Mouse (Mus musculus) limb, embryonic 15.5 days (tissue): ENCODE measurements at regions not wholly inside any gene's neighbourhood (a gene's known extent, or its start where the extent isn't known, plus 50 kb on each side); places are given as distances from the start of the nearest gene placed in this dataset.

ENCODE experiments used
- ATAC-seq: fragments of 200-750 bp; cut with Nextera tagmentation; 2 replicates; pipeline ENCODE4 v1.8.0; 2017; ENCODE audit warnings: low read depth, moderate TSS enrichment; ENCODE audit not compliant: insufficient number of reproducible peaks, low FRiP score, low TSS enrichment
- H3K27ac ChIP-seq: fragments of 300-500 bp; sonication (generic); 2 replicates; pipeline ENCODE4 v1.5.1; 2015; ENCODE audit warnings: moderate library complexity, mild to moderate bottlenecking, inconsistent platforms
- H3K27me3 ChIP-seq: fragments of 300-500 bp; sonication (generic); 2 replicates; pipeline ENCODE4 v1.6.1; 2015; ENCODE audit warnings: inconsistent platforms
- H3K36me3 ChIP-seq: fragments of 300-500 bp; sonication (generic); 2 replicates; pipeline ENCODE4 v1.6.1; 2015; ENCODE audit warnings: inconsistent platforms
- H3K4me1 ChIP-seq: fragments of 300-500 bp; sonication (generic); 2 replicates; pipeline ENCODE4 v1.6.1; 2015; ENCODE audit warnings: inconsistent platforms
- H3K4me2 ChIP-seq: fragments of 300-500 bp; sonication (generic); 2 replicates; pipeline ENCODE4 v1.6.1; 2015; ENCODE audit warnings: mild to moderate bottlenecking, inconsistent platforms
- H3K4me3 ChIP-seq: fragments of 300-500 bp; sonication (generic); 2 replicates; pipeline ENCODE4 v1.5.1; 2015; ENCODE audit warnings: mild to moderate bottlenecking, inconsistent platforms
- H3K9ac ChIP-seq: fragments of 300-500 bp; sonication (generic); 2 replicates; pipeline ENCODE4 v1.6.1; 2015; ENCODE audit warnings: inconsistent platforms
- H3K9me3 ChIP-seq: fragments of 300-500 bp; sonication (generic); 2 replicates; pipeline ENCODE4 v1.6.1; 2016; ENCODE audit warnings: inconsistent platforms
- WGBS: fragments of 180-500 bp; shearing (Covaris S2); methylation state at CpG from one replicate; pipeline ENCODE4 v1.1.7; 2015; 5-methylcytosine and 5-hydroxymethylcytosine counted together

GRCm38 (mm10) chr6:31171831-31172569 is 213.1 kb upstream of the Klf14 start:
- 77% methylated on average over 10 of the region's 10 CpGs for WGBS
- no peak overlapping the region for H3K27ac ChIP-seq
- H3K27me3 ChIP-seq = no peaks in the 10 kb centered on the region
- no peak overlapping the region for H3K4me2 ChIP-seq
- 0 out of 2 replicates have a peak, but pooled peaks cover 2% of the 10 kb centered on the region for H3K4me1 ChIP-seq
- H3K36me3 ChIP-seq = no peaks in the 10 kb centered on the region
- no peaks in the 10 kb centered on the region for H3K9me3 ChIP-seq
- ATAC-seq = no peak
- H3K9ac ChIP-seq = no peak overlapping the region
- no peak overlapping the region for H3K4me3 ChIP-seq

GRCm38 (mm10) chr6:31175769-31176168 is 216.9 kb upstream of the Klf14 start:
- H3K36me3 ChIP-seq = no peaks in the 10 kb centered on the region
- 61% methylated on average over 6 of the region's 6 CpGs for WGBS
- H3K4me3 ChIP-seq = no peak overlapping the region
- H3K4me2 ChIP-seq = no peak overlapping the region
- H3K9me3 ChIP-seq = no peaks in the 10 kb centered on the region
- H3K27ac ChIP-seq = no peak overlapping the region
- no peak overlapping the region for H3K9ac ChIP-seq
- 0 out of 2 replicates have a peak, but pooled peaks cover 2% of the 10 kb centered on the region for H3K4me1 ChIP-seq
- ATAC-seq = no peak
- 0 out of 2 replicates have a peak, but pooled peaks cover 3% of the 10 kb centered on the region for H3K27me3 ChIP-seq

- no peak overlapping the region for H3K27ac ChIP-seq
- H3K4me2 ChIP-seq = no peak overlapping the region
- 56% methylated on average over 8 of the region's 8 CpGs for WGBS
- H3K27me3 ChIP-seq = 0 out of 2 replicates have a peak, but pooled peaks cover 3% of the 10 kb centered on the region
- no peaks in the 10 kb centered on the region for H3K9me3 ChIP-seq
- H3K4me3 ChIP-seq = no peak overlapping the region
- no peak for ATAC-seq
- 0 out of 2 replicates have a peak, but pooled peaks cover 2% of the 10 kb centered on the region for H3K4me1 ChIP-seq
- H3K36me3 ChIP-seq = no peaks in the 10 kb centered on the region
- H3K9ac ChIP-seq = no peak overlapping the region
These were observed 217.5 kb upstream of the Klf14 start for GRCm38 (mm10) chr6:31176368-31176767.

- Histone ChIP-seq H3K4me3 (no peak overlapping the region), H3K36me3 (no peaks in the 10 kb centered on the region), H3K9ac (no peak overlapping the region), H3K4me2 (no peak overlapping the region), H3K4me1 (0 out of 2 replicates have a peak, but pooled peaks cover 2% of the 10 kb centered on the region), H3K27ac (no peak overlapping the region), H3K27me3 (0 out of 2 replicates have a peak, but pooled peaks cover 3% of the 10 kb centered on the region), H3K9me3 (no peaks in the 10 kb centered on the region)
- 64% methylated on average over 1 of the region's 1 CpGs for WGBS
- ATAC-seq = no peak
These were observed 218.0 kb upstream of the Klf14 start for GRCm38 (mm10) chr6:31176831-31177230.

- Histone ChIP-seq H3K4me3 (no peak overlapping the region), H3K9ac (no peak overlapping the region), H3K36me3 (no peaks in the 10 kb centered on the region), H3K4me2 (no peak overlapping the region), H3K4me1 (0 out of 2 replicates have a peak, but pooled peaks cover 2% of the 10 kb centered on the region), H3K27me3 (0 out of 2 replicates have a peak, but pooled peaks cover 3% of the 10 kb centered on the region), H3K9me3 (no peaks in the 10 kb centered on the region), H3K27ac (no peak overlapping the region)
- 82% methylated on average over 8 of the region's 8 CpGs for WGBS
- no peak for ATAC-seq
These were observed 219.5 kb upstream of the Klf14 start for GRCm38 (mm10) chr6:31178201-31178880.

- H3K9ac ChIP-seq = no peak overlapping the region
- no peak overlapping the region for H3K4me3 ChIP-seq
- ATAC-seq = no peak
- H3K9me3 ChIP-seq = no peaks in the 10 kb centered on the region
- H3K4me1 ChIP-seq = no peaks in the 10 kb centered on the region
- H3K27ac ChIP-seq = no peak overlapping the region
- H3K36me3 ChIP-seq = no peaks in the 10 kb centered on the region
- 82% methylated on average over 6 of the region's 6 CpGs for WGBS
- 0 out of 2 replicates have a peak, but pooled peaks cover 3% of the 10 kb centered on the region for H3K27me3 ChIP-seq
- no peak overlapping the region for H3K4me2 ChIP-seq
These were observed 216.3 kb upstream of the Mkln1 start for GRCm38 (mm10) chr6:31182284-31182683.

- ATAC-seq = no peak
- no peak overlapping the region for H3K9ac ChIP-seq
- no peak overlapping the region for H3K4me3 ChIP-seq
- no peak overlapping the region for H3K4me2 ChIP-seq
- H3K9me3 ChIP-seq = no peaks in the 10 kb centered on the region
- no peaks in the 10 kb centered on the region for H3K4me1 ChIP-seq
- H3K27ac ChIP-seq = no peak overlapping the region
- H3K36me3 ChIP-seq = no peaks in the 10 kb centered on the region
- 0 out of 2 replicates have a peak, but pooled peaks cover 3% of the 10 kb centered on the region for H3K27me3 ChIP-seq
- WGBS = 32% methylated on average over 5 of the region's 5 CpGs
These were observed 215.4 kb upstream of the Mkln1 start for GRCm38 (mm10) chr6:31183127-31183526.

GRCm38 (mm10) chr6:31184554-31184953 is 214.0 kb upstream of the Mkln1 start:
- H3K4me1 ChIP-seq = no peaks in the 10 kb centered on the region
- ATAC-seq = no peak
- H3K27ac ChIP-seq = no peak overlapping the region
- H3K9me3 ChIP-seq = no peaks in the 10 kb centered on the region
- H3K4me3 ChIP-seq = no peak overlapping the region
- no peaks in the 10 kb centered on the region for H3K36me3 ChIP-seq
- WGBS = 83% methylated on average over 7 of the region's 7 CpGs
- H3K27me3 ChIP-seq = 0 out of 2 replicates have a peak, but pooled peaks cover 3% of the 10 kb centered on the region
- no peak overlapping the region for H3K4me2 ChIP-seq
- no peak overlapping the region for H3K9ac ChIP-seq

GRCm38 (mm10) chr6:31185151-31185550 is 213.4 kb upstream of the Mkln1 start:
- Histone ChIP-seq H3K9me3 (no peaks in the 10 kb centered on the region), H3K4me1 (no peaks in the 10 kb centered on the region), H3K27ac (no peak overlapping the region), H3K4me3 (no peak overlapping the region), H3K4me2 (no peak overlapping the region), H3K27me3 (0 out of 2 replicates have a peak, but pooled peaks cover 2% of the 10 kb centered on the region), H3K9ac (no peak overlapping the region), H3K36me3 (no peaks in the 10 kb centered on the region)
- 76% methylated on average over 2 of the region's 2 CpGs for WGBS
- no peak for ATAC-seq

- WGBS = 65% methylated on average over 1 of the region's 1 CpGs
These were observed 210.5 kb upstream of the Mkln1 start for GRCm38 (mm10) chr6:31188066-31188465.

GRCm38 (mm10) chr6:31189060-31189459 is 209.5 kb upstream of the Mkln1 start:
- no peaks in the 10 kb centered on the region for H3K4me1 ChIP-seq
- no peak overlapping the region for H3K9ac ChIP-seq
- WGBS = 54% methylated on average over 7 of the region's 7 CpGs
- no peaks in the 10 kb centered on the region for H3K27me3 ChIP-seq
- no peak overlapping the region for H3K4me3 ChIP-seq
- no peak overlapping the region for H3K27ac ChIP-seq
- no peaks in the 10 kb centered on the region for H3K9me3 ChIP-seq
- no peak overlapping the region for H3K4me2 ChIP-seq
- ATAC-seq = no peak
- no peaks in the 10 kb centered on the region for H3K36me3 ChIP-seq

More at GRCm38 (mm10) chr6:31188066-31188465, 210.5 kb upstream of the Mkln1 start:
- Histone ChIP-seq H3K9me3 (no peaks in the 10 kb centered on the region), H3K4me2 (no peak overlapping the region), H3K36me3 (no peaks in the 10 kb centered on the region), H3K4me3 (no peak overlapping the region), H3K27me3 (no peaks in the 10 kb centered on the region), H3K9ac (no peak overlapping the region), H3K27ac (no peak overlapping the region), H3K4me1 (no peaks in the 10 kb centered on the region)
- no peak for ATAC-seq

- H3K36me3 ChIP-seq = no peaks in the 10 kb centered on the region
- no peak for ATAC-seq
- H3K9ac ChIP-seq = no peak overlapping the region
- WGBS = 77% methylated on average over 5 of the region's 5 CpGs
- no peaks in the 10 kb centered on the region for H3K27me3 ChIP-seq
- H3K9me3 ChIP-seq = no peaks in the 10 kb centered on the region
- H3K27ac ChIP-seq = no peak overlapping the region
- H3K4me2 ChIP-seq = no peak overlapping the region
- no peak overlapping the region for H3K4me3 ChIP-seq
- no peaks in the 10 kb centered on the region for H3K4me1 ChIP-seq
These were observed 208.5 kb upstream of the Mkln1 start for GRCm38 (mm10) chr6:31190070-31190469.
